Mouse (Mus musculus) MN1 (cell line): ENCODE results near the gene Npy5r.

Experiments
- DNase-seq: peaks from one replicate; pipeline ENCODE4 v3.0.0-alpha.2; 2016; ENCODE audit warnings: low spot score

Npy5r gene

DNA sequence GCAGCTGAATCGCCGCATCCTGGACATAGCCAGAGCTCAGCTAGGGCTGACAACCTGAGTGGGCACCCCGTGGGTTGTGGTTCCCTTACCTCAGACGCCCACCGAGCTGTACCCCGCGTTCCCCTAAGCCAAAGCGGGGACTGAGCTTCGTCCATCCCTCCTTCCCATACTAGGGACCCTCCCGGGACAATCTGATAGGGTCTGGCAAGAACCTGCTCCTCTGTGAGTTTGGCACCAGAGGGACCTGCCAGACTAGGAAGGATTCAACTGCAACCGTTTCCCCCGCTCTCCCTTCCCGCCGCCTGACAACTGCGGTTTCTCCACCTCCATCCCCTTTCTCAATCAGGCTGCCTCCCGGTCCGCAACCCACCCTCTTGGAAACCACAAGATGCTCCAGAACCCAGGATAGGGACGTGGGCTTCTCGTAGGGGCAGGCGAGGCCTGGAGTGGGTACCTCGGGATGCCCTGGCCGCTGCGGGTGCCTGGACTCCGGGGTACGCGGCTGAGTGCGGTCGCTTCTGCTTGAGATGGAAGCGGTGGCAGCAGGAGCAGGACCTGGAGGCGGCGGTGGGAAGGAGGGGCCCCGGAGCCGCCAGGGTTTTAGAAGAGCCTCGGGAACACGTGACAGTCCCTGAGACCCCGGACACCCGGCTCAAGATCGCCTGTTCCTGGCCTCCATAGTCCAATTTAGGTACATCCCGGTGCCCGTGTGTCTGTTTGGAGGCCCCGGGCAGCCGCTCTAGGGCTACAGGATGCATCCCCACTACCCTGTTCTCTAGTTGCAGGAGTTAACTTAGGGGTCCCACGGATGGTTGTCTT lies at the start of gene Npy5r:
Gene Npy5r, minus strand, starts transcription at position 618 of the 819 bp plus-strand sequence.
- DNase-seq = no peak

DNA sequence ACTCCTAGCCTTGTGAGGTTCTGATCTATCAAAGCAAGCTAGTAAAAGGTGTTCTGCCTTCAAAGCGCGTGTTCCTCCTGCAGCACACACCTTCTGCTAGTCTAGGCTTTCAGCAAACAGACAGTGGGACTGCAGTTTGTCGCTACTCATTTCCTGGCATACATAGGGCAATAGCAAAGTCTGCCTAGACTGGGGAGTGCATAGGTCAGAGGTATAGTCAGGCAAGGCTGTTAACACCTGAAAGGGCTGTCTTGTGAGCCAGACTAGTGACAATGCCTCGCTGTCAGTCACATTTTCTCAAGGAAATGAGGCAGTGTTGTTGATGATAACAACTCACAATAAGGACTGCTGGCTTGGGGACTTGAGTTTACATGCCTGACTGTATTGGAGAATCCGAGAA lies 44.0 kb upstream of the Npy5r start:
- no peak for DNase-seq

DNA sequence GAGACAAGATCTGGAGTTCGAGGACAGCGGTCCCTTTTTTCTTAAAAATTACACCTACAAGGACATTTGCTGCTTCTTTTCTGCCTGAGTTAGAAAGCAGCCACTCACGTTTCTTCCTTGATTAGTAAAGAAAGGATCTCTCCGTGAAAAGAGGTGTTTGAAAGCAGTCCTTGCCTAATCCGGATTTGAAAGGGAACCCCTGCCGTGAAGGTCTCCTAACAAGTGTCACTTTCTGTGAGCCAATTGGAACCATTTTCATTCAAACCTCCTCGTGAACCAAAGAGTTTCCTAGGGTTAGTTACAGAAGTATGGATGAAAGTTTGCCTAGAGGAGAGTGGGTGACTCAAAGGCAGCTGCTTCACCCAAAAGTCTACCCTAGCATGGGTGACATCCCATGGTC lies 41.5 kb upstream of the Npy5r start:
- DNase-seq = no peak

DNA sequence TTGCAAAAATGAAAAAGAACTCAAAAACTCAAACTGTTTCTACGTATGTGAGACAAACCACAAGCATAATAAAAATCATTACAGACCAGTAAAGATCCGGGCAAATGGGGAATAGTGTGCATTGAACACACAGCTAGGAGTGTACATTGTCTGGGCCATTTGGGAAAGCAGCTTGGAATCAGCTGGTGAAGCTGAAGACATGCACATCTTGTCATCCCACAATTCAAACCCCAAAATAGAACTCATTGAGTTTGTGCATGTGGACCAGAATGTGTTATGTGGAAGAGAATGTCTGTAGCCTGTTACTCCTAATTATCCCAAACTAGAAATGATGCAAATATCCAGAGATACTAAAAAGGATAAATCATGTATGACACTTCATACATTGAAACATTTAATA lies 34.9 kb upstream of the Npy5r start:
- DNase-seq = no peak

DNA sequence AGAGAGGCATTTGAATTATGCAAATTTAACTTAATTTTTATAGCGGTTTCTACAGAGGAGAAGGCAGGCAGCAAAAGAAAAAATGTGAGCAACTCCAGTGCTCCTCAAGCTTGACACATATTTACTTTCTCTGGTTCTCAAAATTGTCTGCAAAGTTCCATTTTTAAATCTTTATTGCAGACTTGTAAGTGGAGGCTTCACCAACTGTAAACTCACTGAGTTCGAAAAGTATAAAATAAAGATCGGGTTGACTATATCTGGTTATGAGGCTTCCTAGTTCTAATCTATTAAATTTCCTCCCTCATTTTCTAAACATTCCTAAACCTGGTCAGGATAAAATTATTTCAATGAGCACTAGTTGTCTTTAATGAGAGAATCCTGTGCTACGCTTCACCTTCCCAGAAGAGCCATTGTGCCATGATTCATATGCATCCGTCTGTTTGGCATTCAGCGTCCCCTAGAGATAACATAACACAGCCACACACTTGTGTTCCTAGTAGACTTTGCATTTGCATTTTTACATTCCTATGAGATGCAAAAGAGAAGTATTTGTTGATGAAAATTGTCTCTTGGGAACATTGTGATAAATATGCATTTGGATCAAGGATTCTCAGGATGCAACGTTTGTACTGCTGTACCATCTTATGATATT lies 26.5 kb upstream of the Npy5r start:
- DNase-seq = no peak

DNA sequence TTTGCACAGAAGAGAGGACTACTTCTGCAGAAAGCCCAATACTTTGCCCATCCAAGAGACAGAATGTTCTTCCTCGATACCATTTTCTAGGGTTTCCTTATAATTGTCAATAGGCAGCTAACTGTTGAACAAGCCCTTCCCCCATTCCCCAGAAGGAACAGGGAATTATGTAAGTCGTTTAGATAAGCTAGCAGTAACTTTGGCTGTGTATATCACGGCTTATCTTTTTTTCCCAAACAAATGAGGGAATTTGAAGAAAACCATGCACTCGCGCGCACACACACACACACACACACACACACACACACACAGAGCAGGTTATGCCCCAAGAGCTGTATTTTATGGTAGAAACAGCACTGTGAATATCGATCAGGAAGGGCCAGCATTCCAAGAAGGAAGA lies 10.9 kb upstream of the Npy5r start:
- no peak for DNase-seq

DNA sequence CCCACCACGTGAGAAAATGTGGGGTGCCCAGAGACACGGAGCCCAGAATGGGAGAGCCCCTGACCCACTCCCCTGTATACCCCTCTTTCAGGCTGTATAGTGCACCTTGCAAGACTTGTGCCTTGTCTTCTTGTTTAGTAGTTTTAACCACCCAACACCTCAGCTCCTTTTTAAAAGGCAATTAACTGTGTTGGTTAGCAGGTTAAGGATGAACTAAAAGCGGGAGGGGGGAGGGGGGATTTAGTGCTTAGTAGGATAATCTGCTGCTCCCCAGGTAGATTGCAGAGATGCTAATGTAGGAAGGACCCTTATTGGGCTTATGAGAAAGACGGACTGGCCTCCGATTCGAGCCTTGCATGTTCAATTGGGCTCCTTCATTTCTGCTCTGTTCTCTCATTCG lies 10.1 kb upstream of the Npy5r start:
- no peak for DNase-seq

DNA sequence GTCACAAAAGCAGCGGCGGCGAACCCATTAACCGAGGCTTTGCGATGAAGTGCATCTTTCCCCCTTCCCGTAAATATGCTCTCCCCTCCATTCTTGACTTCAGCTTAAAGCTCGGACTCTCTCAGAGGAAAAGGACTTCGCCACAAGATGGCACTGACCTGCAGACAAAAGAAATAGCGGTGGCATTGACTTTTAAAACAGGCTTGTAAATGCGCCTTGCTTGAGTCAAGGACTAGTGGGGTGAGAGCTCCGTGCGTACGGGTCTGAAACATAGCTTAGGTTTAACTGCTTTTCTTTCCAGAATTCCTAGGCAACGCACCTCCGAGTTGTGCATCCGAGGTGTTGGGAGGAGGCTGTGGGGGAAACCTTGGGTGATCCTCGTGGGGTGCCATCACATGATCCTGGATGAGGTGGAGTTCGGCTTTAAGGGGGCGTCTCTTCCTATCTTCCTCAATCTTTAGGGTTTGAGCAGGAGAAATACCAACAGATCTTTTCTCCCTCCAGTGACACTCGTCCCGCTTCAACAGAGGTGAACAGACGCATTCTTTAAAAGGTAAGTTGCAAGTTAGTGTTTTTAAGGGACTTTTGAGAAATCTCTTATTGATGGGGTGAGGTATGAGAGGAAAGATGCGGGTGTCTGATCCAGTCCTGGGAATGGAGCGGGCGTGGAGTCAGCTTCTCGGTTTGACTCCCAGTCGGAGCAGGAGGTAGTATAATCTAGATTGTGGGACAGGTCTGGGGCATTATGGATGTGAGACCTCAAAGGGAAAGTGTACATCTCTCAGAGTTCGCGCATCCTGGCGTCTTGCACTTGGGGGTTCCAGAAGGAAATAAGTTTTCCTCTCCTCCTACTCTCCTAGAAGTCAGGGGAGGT lies 9.3 kb upstream of the Npy5r start, which contains the start of gene Npy1r:
Gene Npy1r, plus strand, starts transcription at position 223 of the 874 bp plus-strand sequence.
- DNase-seq = no peak

DNA sequence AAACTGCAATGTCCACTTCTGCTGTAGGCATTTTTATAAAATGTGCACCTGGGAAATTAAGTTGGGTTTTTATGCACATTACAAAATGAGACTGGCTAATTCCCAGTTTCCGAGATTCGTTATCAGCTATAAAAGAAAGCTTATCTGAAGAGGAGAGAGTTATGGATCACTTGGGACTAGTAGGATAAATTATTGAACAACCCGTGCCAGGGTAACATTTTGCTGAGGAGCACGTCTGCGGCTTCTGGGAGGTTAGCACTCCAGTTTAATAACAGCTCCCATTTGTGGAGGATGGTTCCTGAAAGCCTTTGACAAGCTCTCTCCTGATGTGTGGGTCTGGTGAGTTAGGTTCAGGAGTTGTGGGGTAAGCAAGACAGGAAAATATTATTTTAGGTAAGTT lies 2.5 kb upstream of the Npy5r start:
- no peak for DNase-seq

DNA sequence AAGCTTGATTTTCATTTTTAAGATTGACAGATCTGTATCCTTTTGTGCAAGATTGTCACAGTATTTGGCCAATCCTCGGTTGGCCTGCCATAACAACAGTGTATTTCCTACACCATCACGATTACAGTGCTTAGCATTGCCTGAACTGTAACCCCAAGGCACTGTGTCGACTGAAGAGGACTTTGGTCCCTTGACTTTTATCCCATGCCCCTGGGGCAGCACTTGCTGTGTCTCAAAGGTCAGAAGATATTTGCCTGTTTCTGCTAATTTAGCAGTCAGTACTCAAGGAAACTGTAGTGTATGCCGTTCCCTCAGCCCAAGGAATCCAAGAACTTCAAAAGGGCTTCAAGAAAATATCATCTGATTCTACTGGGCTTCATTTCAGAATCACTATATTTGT lies 871 bp upstream of the Npy5r start:
- no peak for DNase-seq

DNA sequence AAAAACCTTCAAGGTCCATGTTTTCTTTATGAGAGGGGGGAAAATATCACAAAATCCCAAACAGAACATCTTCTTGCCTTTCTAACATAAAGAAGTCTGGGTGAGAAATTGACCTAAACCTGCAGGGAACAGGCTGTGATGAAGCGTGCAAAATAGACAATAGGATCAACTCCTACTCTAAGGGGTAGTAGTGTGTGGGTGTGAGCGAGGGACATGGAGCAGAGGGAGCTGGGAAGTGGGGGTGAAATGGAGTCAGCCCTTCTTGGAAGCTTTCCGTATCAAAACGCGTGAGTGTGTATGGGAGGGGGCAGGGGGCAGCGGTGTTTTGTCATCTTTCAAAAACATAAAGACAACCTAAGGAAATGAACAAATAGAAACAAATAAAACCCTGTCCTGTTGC lies 467 bp upstream of the Npy5r start:
- no peak for DNase-seq

DNA sequence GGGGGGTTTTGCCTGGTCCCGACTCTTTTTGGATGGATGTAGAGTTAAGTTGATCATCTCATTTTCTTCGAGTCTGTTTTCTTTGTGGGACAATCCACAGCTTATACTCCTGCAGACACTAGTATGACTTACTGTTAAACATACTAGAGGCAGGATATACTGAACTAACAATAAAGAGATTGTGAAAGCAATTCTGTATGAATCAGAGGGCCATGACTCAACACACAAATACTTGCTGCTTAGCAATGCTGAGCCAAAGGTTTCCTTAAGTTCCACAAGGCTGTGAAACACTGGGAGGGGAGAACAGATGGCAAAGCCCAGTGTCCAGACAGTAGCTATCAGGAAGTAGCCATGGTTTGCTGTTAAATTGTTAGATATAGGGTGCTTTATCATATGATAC lies 6.7 kb downstream of the Npy5r start:
- DNase-seq = no peak

DNA sequence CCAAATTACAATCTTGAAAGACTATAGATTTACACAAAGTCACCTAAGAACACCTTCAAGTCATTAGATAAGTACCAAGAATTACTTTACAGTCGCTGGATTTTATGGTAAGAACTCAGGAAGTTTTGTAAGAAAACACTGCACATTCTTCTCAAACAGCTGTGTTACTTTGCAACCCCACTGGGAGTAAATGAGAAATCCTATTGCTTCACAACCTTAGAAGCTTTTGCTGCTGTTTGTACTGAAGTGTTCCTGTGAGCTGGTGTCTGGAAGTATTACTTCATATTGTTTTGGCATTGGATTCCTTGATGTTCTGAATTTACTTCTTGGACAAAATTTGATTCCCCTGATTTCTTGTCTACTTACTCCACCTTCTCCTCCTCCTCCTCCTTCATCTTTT lies 57.2 kb downstream of the Npy5r start:
- DNase-seq = no peak
